Mouse (Mus musculus): ENCODE data around the gene Mgat4b. TPM values are rescaled to one million over a fixed set of nuclear protein-coding genes. Genes with fewer than 3 reads are reported as not detected.
"Not testable (repeated sequence)": the region's sequence is repeated elsewhere in the genome, so short reads cannot be mapped to it uniquely, and the experiment has no call there.

Mgat4b gene
- total RNA-seq (2021) = 10 to 100 TPM; 78.6 to 82.0 TPM
- 53.8 and 56.7 TPM in 2 replicates for polyA plus RNA-seq (2012; rRNA removed)
- long read RNA-seq, transcript Mgat4b-201 (15 exons, 2,429 nt) = major isoform, 96 of 115 reads
- long read RNA-seq, partial matches to known transcripts = 5 of 115 reads
- long read RNA-seq, other reads (novel, unspliced or antisense) = 14 of 115 reads

GRCm38 (mm10) chr11:50210505-50211151 is at the start of gene Mgat4b, which contains the start of gene Sqstm1:
TSS of gene Mgat4b (plus strand) at chr11:50210890.
TSS of gene Sqstm1 (minus strand) at chr11:50210827.
- H3K9ac ChIP-seq (ENCODE audit: low read depth, low read length) = peak within 1 kb of the TSS; percentile 98
- WGBS = under 1% methylated on average over 48 of the region's 48 CpGs
- peak; percentile 90 to 93 for DNase-seq
- peak within 1 kb of the TSS; percentile 100 for H3K27ac ChIP-seq
- TF ChIP-seq POLR2A (IDR thresholded peaks at IDR 0.05; ENCODE audit: insufficient read depth, low read depth, low read length) (peak; percentile 98), CTCF (IDR thresholded peaks at IDR 0.05) (peak; percentile 19; the same call in 1 of the 2 replicates), EP300 (IDR thresholded peaks at IDR 0.05; ENCODE audit: insufficient read depth, low read depth, low read length) (peak; percentile 5; the same call in 1 of the 2 replicates)
- intact Hi-C loops (cut with DNase I) = loop anchor here (2.0 kb wide), 1 partner anchor 14 kb away; no protein-coding TSS in a partner anchor
- peak within 1 kb of the TSS; percentile 98 for H3K4me3 ChIP-seq
- no peaks in the 10 kb centered on the region for H3K79me2 ChIP-seq (replicated peaks; ENCODE audit: control insufficient read depth, insufficient read depth, low read length)
- no peaks in the 10 kb centered on the region for H3K27me3 ChIP-seq (ENCODE audit: control insufficient read depth, insufficient read depth, low read length)
- H3K4me1 ChIP-seq (ENCODE audit: control insufficient read depth, insufficient read depth, low read length) = peaks cover 18% of the 10 kb centered on the region
- peaks cover 18% of the 10 kb centered on the region for H3K36me3 ChIP-seq (ENCODE audit: control insufficient read depth, insufficient read depth, low read length)

GRCm38 (mm10) chr11:50161578-50162304 is 48.9 kb upstream of the Mgat4b start:
- 71% methylated on average over 10 of the region's 10 CpGs for WGBS
- intact Hi-C loops (cut with DNase I) = loop anchor here (5.0 to 10.0 kb wide), 2 partner anchors 101 to 203 kb away; no protein-coding TSS in a partner anchor
- H3K36me3 ChIP-seq (ENCODE audit: control insufficient read depth, insufficient read depth, low read length) = no peaks in the 10 kb centered on the region
- H3K4me1 ChIP-seq (ENCODE audit: control insufficient read depth, insufficient read depth, low read length) = no peaks in the 10 kb centered on the region; the same call in 1 of the 2 replicates
- no peak overlapping the region for H3K9ac ChIP-seq (ENCODE audit: low read depth, low read length)
- H3K27ac ChIP-seq = peak overlapping the region; percentile 52
- TF ChIP-seq EP300 (IDR thresholded peaks at IDR 0.05; ENCODE audit: insufficient read depth, low read depth, low read length) (no peak), CTCF (IDR thresholded peaks at IDR 0.05) (peak; percentile 94)
- no peaks in the 10 kb centered on the region for H3K27me3 ChIP-seq (ENCODE audit: control insufficient read depth, insufficient read depth, low read length)
- no peak overlapping the region for H3K4me3 ChIP-seq
- peak; percentile 56 to 69 for DNase-seq
- H3K79me2 ChIP-seq (replicated peaks; ENCODE audit: control insufficient read depth, insufficient read depth, low read length) = no peaks in the 10 kb centered on the region

- H3K9ac ChIP-seq (ENCODE audit: low read depth, low read length) = no peak overlapping the region
- peak overlapping the region; percentile 52 for H3K27ac ChIP-seq
- no peaks in the 10 kb centered on the region for H3K27me3 ChIP-seq (ENCODE audit: control insufficient read depth, insufficient read depth, low read length)
- no peaks in the 10 kb centered on the region for H3K79me2 ChIP-seq (replicated peaks; ENCODE audit: control insufficient read depth, insufficient read depth, low read length)
- no peaks in the 10 kb centered on the region for H3K36me3 ChIP-seq (ENCODE audit: control insufficient read depth, insufficient read depth, low read length)
- no peak overlapping the region for H3K4me3 ChIP-seq
- no peak for TF ChIP-seq CTCF (IDR thresholded peaks at IDR 0.05)
- 0 out of 2 replicates have a peak, but pooled peaks have one; percentile 15 for TF ChIP-seq POLR2A (IDR thresholded peaks at IDR 0.05; ENCODE audit: insufficient read depth, low read depth, low read length)
- TF ChIP-seq EP300 (IDR thresholded peaks at IDR 0.05; ENCODE audit: insufficient read depth, low read depth, low read length) = peak; percentile 50; the same call in 1 of the 2 replicates
- no peak for DNase-seq
- 89% methylated on average over 3 of the region's 3 CpGs for WGBS
- no peaks in the 10 kb centered on the region; the same call in 1 of the 2 replicates for H3K4me1 ChIP-seq (ENCODE audit: control insufficient read depth, insufficient read depth, low read length)
- intact Hi-C loops (cut with DNase I) = loop anchor here (5.0 to 10.0 kb wide), 2 partner anchors 100 to 202 kb away; no protein-coding TSS in a partner anchor
Observed at GRCm38 (mm10) chr11:50162338-50163050, 48.2 kb upstream of the Mgat4b start.

- no peak overlapping the region for H3K27ac ChIP-seq
- intact Hi-C loops (cut with DNase I) = loop anchor here (10.0 kb wide), 1 partner anchor 196 kb away; no protein-coding TSS in a partner anchor
- no peaks in the 10 kb centered on the region for H3K27me3 ChIP-seq (ENCODE audit: control insufficient read depth, insufficient read depth, low read length)
- H3K4me1 ChIP-seq (ENCODE audit: control insufficient read depth, insufficient read depth, low read length) = no peaks in the 10 kb centered on the region
- H3K4me3 ChIP-seq = no peak overlapping the region
- H3K36me3 ChIP-seq (ENCODE audit: control insufficient read depth, insufficient read depth, low read length) = no peaks in the 10 kb centered on the region
- no peak for TF ChIP-seq CTCF (IDR thresholded peaks at IDR 0.05)
- no peak for TF ChIP-seq POLR2A (IDR thresholded peaks at IDR 0.05; ENCODE audit: insufficient read depth, low read depth, low read length)
- no peak for TF ChIP-seq EP300 (IDR thresholded peaks at IDR 0.05; ENCODE audit: insufficient read depth, low read depth, low read length)
- no peaks in the 10 kb centered on the region for H3K79me2 ChIP-seq (replicated peaks; ENCODE audit: control insufficient read depth, insufficient read depth, low read length)
- WGBS = 92% methylated on average over 5 of the region's 5 CpGs
- no peak for DNase-seq
- no peak overlapping the region for H3K9ac ChIP-seq (ENCODE audit: low read depth, low read length)
Observed at GRCm38 (mm10) chr11:50168352-50168751, 42.3 kb upstream of the Mgat4b start.

GRCm38 (mm10) chr11:50174111-50174729 is 36.5 kb upstream of the Mgat4b start, which contains the start of gene Mrnip:
TSS of gene Mrnip (plus strand) at chr11:50174444.
- intact Hi-C loops (cut with DNase I) = loop anchor here (2.0 kb wide), 1 partner anchor 53 kb away; no protein-coding TSS in a partner anchor
- Histone ChIP-seq H3K4me3 (peak within 1 kb of the TSS; percentile 76), H3K9ac (ENCODE audit: low read depth, low read length) (peak within 1 kb of the TSS; percentile 91), H3K27ac (peak within 1 kb of the TSS; percentile 77)
- H3K36me3 ChIP-seq (ENCODE audit: control insufficient read depth, insufficient read depth, low read length); H3K27me3 ChIP-seq (ENCODE audit: control insufficient read depth, insufficient read depth, low read length); H3K79me2 ChIP-seq (replicated peaks; ENCODE audit: control insufficient read depth, insufficient read depth, low read length); DNase-seq; H3K4me1 ChIP-seq (ENCODE audit: control insufficient read depth, insufficient read depth, low read length): not testable (repeated sequence)
- 4% methylated on average over 19 of the region's 19 CpGs for WGBS

All from heart, adult 2 months (tissue).